Mouse (Mus musculus) lung, embryonic 15.5 days (tissue): ENCODE data around the gene Mthfs. TPM values are rescaled to one million over a fixed set of nuclear protein-coding genes. Genes with fewer than 3 reads are reported as not detected.

Experiments used
- ATAC-seq: fragments of 200-750 bp; cut with Nextera tagmentation; 2 replicates; pipeline ENCODE4 v1.8.0; 2017; ENCODE audit warnings: moderate number of reproducible peaks, borderline replicate concordance; ENCODE audit not compliant: low FRiP score, low TSS enrichment; ENCODE audit errors: extremely low read depth
- H3K27ac ChIP-seq: fragments of 300-500 bp; sonication (generic); 2 replicates; pipeline ENCODE4 v1.5.1; 2015; ENCODE audit warnings: moderate library complexity, mild to moderate bottlenecking, inconsistent platforms
- H3K27me3 ChIP-seq: fragments of 300-500 bp; sonication (generic); 2 replicates; pipeline ENCODE4 v1.6.1; 2015; ENCODE audit warnings: inconsistent platforms
- H3K36me3 ChIP-seq: fragments of 300-500 bp; sonication (generic); 2 replicates; pipeline ENCODE4 v1.6.1; 2015; ENCODE audit warnings: inconsistent platforms
- H3K4me1 ChIP-seq: fragments of 300-500 bp; sonication (generic); 2 replicates; pipeline ENCODE4 v1.6.1; 2015; ENCODE audit warnings: inconsistent platforms
- H3K4me2 ChIP-seq: fragments of 300-500 bp; sonication (generic); 2 replicates; pipeline ENCODE4 v1.6.1; 2015; ENCODE audit warnings: inconsistent platforms, mild to moderate bottlenecking, moderate library complexity
- H3K4me3 ChIP-seq: fragments of 300-500 bp; sonication (generic); 2 replicates; pipeline ENCODE4 v1.5.1; 2015; ENCODE audit warnings: mild to moderate bottlenecking, inconsistent platforms
- H3K9ac ChIP-seq: fragments of 300-500 bp; sonication (generic); 2 replicates; pipeline ENCODE4 v1.6.1; 2015; ENCODE audit warnings: inconsistent platforms
- H3K9me3 ChIP-seq: fragments of 300-500 bp; sonication (generic); 2 replicates; pipeline ENCODE4 v1.6.1; 2016; ENCODE audit warnings: inconsistent platforms
- WGBS: fragments of 180-500 bp; shearing (Covaris S2); methylation state at CpG from one replicate; pipeline ENCODE4 v1.1.7; 2015; 5-methylcytosine and 5-hydroxymethylcytosine counted together
- polyA plus RNA-seq: library from polyadenylated mRNA; unstranded; fragments of >200 nt; fragmentation: Nextera tagmentation; extraction: Ambion mirVana; gene quantifications from 2 replicates; pipeline ENCODE4 v1.2.1, GENCODE M21; 2015

The Mthfs gene
- polyA plus RNA-seq, 1 experiment from 2014 or later: 30.3 TPM

DNA sequence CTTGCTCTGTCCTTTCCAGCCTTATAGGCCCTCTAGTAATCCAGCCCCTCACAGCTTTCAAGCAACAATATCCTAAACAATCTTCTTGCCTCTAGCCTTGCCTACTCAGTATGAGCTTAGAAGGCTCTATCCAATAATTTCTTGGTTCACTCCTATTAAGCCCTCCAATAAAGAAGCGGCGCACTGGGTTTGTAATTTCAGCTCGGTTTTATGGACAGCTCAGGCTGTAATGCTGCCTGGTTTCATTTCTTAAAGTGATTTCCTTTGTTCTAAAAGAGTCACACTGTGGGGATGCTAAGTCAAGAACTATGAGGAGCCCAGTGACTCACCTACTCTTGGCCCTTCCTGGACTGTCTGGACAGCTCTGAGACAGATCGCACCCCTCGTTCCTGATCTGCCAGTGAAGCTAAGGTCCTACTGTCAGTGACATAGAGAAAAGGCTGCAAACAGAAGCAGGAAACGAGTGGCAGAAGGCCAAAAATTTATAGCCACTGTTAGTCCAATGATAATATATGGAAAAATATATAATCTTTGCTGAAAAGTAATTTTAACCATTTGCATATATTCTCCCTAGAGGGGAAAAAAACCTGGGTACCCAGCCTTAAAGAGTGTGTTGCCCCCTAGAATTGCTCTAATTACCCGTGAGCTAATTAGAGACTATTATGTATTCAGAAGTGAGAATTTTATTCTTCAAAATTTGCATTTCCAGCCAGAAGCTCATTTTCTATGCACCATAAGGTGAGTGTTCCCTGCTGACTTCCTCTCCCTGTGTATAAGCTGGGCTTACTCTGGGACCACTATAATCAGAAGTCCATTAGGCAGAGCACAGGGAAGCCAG, 98.1 kb downstream of the Mthfs start:
- WGBS: 72% methylated on average over 7 of the region's 7 CpGs
- H3K9me3 ChIP-seq: no peaks in the 10 kb centered on the region

DNA sequence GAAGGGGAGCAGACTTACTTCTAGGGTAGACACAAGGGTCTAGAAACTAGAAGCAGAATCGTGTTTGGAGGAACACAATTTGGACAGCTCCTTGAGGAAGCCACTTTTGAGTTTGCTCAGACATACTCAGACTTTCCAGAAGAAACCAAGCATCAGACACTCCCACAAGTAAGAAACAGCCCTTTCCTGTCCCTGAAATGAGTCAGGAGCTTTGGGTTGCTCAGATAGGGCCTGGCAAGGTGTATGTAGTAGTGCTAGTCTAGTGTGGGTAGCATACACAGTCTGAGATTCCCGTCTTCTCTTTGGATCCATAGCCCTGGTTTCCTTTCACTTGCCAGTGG, 98.7 kb downstream of the Mthfs start:
- Histone ChIP-seq H3K9me3 (no peaks in the 10 kb centered on the region), H3K36me3 (no peaks in the 10 kb centered on the region), H3K4me3 (no peak overlapping the region), H3K4me1 (no peaks in the 10 kb centered on the region), H3K27ac (no peak overlapping the region), H3K9ac (no peak overlapping the region), H3K4me2 (no peak overlapping the region), H3K27me3 (no peaks in the 10 kb centered on the region)
- WGBS: 67% methylated on average over 2 of the region's 2 CpGs
- ATAC-seq: no peak

More for the DNA sequence above, 98.1 kb downstream of the Mthfs start:
- no peak for ATAC-seq
- H3K27ac ChIP-seq: no peak overlapping the region
- no peak overlapping the region for H3K9ac ChIP-seq
- H3K4me3 ChIP-seq: no peak overlapping the region
- H3K36me3 ChIP-seq: no peaks in the 10 kb centered on the region
- no peaks in the 10 kb centered on the region for H3K4me1 ChIP-seq
- no peaks in the 10 kb centered on the region for H3K27me3 ChIP-seq
- no peak overlapping the region for H3K4me2 ChIP-seq

DNA sequence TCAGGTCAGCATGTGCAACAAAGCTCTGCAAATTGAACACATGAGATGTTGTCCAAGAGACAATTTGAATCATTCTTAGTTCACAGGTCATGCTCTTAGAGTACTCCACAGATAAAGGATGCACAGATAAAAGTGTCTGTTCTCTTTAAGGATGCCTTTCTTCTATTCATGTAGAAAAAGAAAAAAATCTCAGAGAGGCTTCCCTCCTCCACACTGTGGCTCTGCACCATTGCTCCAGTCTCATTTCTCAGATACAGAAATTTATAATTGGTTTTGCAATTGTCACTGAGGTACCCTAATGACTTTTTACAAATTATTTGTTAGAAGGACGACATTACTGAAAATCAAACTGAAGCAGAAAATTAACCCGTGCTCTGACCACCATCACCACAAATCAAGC, 101.2 kb downstream of the Mthfs start:
- Histone ChIP-seq H3K4me1 (no peaks in the 10 kb centered on the region), H3K27me3 (no peaks in the 10 kb centered on the region), H3K27ac (no peak overlapping the region), H3K4me2 (no peak overlapping the region), H3K36me3 (no peaks in the 10 kb centered on the region), H3K9ac (no peak overlapping the region), H3K9me3 (no peaks in the 10 kb centered on the region), H3K4me3 (no peak overlapping the region)
- 71% methylated on average over 2 of the region's 2 CpGs for WGBS
- no peak for ATAC-seq

DNA sequence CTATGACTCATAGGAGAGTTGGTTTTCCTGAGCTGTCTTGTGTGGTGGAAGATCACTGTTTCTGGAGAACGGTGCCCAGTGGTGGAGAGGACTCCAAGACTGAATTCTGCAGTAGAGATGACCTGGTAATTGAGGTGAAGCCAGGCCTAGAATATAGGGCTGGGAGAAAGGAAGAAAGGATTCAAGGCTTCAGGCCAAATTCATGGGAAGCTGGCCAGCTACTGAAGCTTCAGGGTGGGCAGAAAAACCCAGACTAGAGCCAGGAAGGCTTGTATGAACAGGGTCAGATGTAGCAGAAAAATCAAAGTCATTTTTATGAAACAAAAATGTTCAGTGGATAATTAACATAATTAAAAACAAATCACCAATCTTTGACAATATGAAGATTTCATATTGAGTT, 163.3 kb downstream of the Mthfs start:
- Histone ChIP-seq H3K36me3 (no peaks in the 10 kb centered on the region), H3K4me3 (no peak overlapping the region), H3K27ac (no peak overlapping the region), H3K9ac (no peak overlapping the region), H3K4me1 (no peaks in the 10 kb centered on the region), H3K9me3 (no peaks in the 10 kb centered on the region), H3K27me3 (no peaks in the 10 kb centered on the region), H3K4me2 (no peak overlapping the region)
- ATAC-seq: no peak
- WGBS: 65% methylated on average over 1 of the region's 1 CpGs

DNA sequence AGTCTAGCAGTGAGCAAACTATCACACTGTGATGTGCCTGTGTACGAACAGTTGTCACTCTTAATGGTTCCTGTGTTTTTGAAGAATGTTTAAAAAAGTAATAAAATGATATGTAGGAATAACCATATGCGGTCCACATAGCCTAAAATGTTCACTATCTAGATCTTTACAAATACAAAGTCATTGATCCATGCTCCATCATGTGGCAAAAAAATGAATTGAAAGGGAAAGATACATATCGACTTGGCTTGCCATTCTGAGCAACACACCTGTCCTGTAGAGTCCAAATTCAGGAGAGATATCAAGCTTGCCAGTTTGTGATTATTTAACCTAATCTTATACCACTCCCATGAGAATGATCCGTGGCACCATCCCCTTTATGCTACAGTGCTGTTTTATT, 164.2 kb downstream of the Mthfs start:
- no peak overlapping the region for H3K4me3 ChIP-seq
- 69% methylated on average over 4 of the region's 4 CpGs for WGBS

DNA sequence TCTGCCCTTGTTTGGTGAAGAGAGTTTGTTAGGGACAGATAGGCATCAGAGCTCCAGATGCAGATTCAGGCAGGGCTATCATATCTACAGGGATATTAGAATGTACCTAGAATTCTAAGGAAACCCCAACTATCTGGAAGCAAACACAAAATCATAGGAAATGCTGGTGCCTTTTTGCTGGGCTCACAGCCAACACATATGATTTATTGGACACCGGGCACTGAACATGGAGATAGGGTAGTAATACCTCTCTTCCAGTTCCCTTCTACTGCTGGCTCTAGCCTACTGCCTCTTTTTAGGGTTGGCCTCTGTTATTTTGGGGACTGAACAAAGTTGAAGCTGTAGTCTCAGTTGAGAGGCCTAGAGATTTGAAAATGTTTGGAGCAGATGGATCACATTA, 192.6 kb downstream of the Mthfs start:
- ATAC-seq: no peak
- H3K9me3 ChIP-seq: no peaks in the 10 kb centered on the region
- no peak overlapping the region for H3K4me2 ChIP-seq
- no peak overlapping the region for H3K27ac ChIP-seq
- WGBS: 85% methylated on average over 1 of the region's 1 CpGs
- no peaks in the 10 kb centered on the region for H3K27me3 ChIP-seq
- no peaks in the 10 kb centered on the region for H3K36me3 ChIP-seq
- H3K4me3 ChIP-seq: no peak overlapping the region
- no peak overlapping the region for H3K9ac ChIP-seq
- no peaks in the 10 kb centered on the region for H3K4me1 ChIP-seq

More for the DNA sequence above, 164.2 kb downstream of the Mthfs start:
- no peak for ATAC-seq
- H3K27ac ChIP-seq: no peak overlapping the region
- H3K27me3 ChIP-seq: no peaks in the 10 kb centered on the region
- H3K4me1 ChIP-seq: no peaks in the 10 kb centered on the region
- H3K9me3 ChIP-seq: no peaks in the 10 kb centered on the region
- no peak overlapping the region for H3K4me2 ChIP-seq
- no peaks in the 10 kb centered on the region for H3K36me3 ChIP-seq
- H3K9ac ChIP-seq: no peak overlapping the region

Other genes starting within 250 kb of the Mthfs start
- gene Trim43b, start 117.8 kb upstream of the Mthfs start, polyA plus RNA-seq: not detected in 2 replicates
- 5.3 and 7.0 TPM in 2 replicates for gene Bcl2a1b, start 11.5 kb upstream of the Mthfs start, polyA plus RNA-seq
- 0.87 TPM in 1 of 2 replicates, not detected in the other for gene Gm29094, start 11.3 kb upstream of the Mthfs start, polyA plus RNA-seq